Mouse (Mus musculus) kidney, adult 18-20 months (tissue): Measurements from ENCODE around the gene Mapk11.

Source experiments
- DNase-seq: peaks from one replicate; pipeline ENCODE4 v3.0.0; 2021

The Mapk11 gene

GRCm38 (mm10) chr15:89149271-89150040 lies at the start of gene Mapk11:
Mapk11 (minus strand) TSS chr15:89149628.
- peak; percentile 41 for DNase-seq

- no peak for DNase-seq
Observed at GRCm38 (mm10) chr15:89197056-89197455, 47.6 kb upstream of the Mapk11 start.

GRCm38 (mm10) chr15:89196313-89196706 lies 46.9 kb upstream of the Mapk11 start, which contains the start of gene Dennd6b:
Dennd6b (minus strand) TSS chr15:89196496.
- peak; percentile 97 for DNase-seq

DNA sequence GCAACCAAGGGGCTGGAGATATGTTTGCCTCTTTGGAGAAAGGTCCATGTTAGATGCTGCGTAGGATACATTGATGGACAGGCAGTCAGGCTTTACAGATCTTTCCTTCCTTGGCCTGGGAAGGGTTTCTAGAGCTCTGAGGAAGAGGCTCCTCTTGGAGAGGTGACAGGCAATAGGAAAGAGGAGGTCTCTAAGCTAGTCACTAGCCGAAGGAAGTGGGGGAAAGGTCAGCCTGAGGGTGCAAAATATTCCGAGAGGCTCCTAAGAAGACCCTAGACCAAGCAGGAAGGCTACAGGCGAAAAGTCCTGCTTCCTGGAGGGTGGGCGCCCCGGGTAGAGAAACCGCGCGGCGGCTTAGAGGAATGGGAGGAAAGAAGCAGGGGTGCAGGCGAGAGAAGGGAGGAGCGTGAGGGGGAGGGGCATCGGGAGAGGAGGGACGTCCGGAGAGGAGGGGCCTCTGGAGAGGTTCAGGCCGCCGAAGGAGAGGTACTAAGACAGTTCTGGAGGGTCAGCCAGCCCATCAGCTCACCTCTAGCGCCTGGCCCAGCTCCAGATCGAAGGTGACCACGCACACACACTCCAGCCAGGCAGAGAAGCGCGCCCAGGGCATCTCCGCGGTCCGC lies 46.4 kb upstream of the Mapk11 start:
- DNase-seq: peak; percentile 94

GRCm38 (mm10) chr15:89195261-89195681 lies 45.8 kb upstream of the Mapk11 start:
- no peak for DNase-seq

DNA sequence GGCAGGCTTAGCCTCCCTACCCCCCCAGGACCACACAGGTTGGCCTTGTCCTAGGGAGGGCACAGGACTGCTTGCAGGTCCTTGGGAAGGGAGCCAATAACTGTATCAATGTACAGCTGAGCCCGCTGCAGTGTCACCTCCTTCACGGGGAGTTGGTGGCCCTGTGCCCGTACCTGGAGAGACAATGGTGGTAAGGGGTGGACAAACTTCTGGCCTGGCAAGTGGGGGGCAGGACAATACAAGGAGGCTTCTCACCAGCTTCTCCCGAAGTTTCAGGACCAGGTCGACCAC lies 35.5 kb upstream of the Mapk11 start:
- DNase-seq: no peak

DNA sequence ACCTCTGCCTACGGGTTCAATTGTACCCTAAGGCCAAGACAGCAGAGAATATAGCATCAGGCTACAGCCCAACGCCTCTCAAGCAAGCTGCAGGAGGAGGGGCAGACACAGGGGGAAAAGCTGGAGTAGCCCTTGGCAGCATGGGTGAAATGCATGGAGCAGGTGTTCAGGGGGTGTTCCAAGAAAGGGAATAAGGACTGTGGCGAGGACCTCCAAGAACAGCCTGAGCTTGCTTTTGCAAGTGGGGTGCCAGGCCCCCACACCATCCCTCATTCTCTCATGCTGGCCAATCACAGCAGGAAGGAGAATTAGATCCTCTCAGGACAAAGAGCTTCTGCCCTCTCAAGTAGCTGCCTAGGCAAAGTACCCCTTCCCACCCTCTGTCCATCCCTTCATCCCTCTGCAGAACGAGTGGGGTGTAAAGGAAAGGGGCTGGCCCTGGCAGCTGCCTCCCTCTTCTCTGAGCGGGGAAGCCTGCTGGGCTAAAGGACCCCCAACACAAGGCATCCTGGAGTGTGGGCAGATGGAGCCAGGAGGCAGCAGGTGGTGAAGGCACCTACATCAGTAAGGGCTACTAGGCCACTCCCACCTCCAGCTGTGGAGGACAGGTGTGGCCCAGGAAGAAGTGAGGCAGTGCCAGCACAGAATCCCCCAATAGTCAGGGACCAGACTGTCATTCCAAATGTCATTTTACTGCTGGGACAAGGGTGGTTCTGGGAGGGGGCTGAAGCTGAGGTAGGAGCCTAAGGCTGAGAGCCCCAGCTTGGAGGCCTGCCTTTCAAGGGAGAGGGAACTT lies 34.9 kb upstream of the Mapk11 start:
- no peak for DNase-seq

DNA sequence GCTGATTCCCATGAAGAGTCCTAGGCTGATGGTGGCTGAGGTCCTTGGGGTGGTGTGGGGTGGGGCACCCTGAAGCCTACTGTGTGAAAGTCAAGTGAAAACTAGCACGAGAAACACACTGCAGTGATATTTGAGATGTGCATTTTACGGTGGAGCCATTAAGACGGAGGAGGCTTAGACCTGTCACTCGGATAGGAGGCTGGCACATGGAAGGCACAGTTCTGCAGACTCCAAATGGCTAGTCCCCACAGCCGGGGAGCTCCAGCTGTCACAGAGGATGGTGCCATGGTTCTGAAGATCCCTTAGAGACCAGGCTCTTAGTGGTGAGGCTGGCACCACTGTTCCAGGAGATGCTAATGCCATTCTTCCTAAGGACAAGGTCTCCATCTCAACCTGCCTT lies 33.4 kb upstream of the Mapk11 start:
- no peak for DNase-seq

DNA sequence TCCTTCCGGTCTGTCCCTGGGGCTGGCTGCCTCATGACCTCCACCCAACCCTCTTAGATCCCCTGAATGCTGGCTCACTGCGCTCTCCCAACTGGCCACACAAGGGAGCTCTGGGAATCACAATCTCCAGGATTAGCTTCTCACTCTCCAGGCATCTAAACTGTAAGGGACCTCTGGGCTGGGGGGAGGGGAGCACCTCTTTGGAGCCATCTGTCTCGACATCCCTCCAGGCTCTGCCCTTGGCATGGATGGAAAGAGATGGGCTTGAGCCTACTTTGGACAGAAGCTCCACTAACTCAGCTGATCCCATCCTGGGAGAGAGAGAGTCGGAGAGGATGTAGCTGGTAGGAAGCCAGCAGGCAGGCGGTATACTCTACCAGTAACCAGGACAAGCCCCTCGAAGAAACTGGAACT lies 32.9 kb upstream of the Mapk11 start:
- peak; percentile 50 for DNase-seq

DNA sequence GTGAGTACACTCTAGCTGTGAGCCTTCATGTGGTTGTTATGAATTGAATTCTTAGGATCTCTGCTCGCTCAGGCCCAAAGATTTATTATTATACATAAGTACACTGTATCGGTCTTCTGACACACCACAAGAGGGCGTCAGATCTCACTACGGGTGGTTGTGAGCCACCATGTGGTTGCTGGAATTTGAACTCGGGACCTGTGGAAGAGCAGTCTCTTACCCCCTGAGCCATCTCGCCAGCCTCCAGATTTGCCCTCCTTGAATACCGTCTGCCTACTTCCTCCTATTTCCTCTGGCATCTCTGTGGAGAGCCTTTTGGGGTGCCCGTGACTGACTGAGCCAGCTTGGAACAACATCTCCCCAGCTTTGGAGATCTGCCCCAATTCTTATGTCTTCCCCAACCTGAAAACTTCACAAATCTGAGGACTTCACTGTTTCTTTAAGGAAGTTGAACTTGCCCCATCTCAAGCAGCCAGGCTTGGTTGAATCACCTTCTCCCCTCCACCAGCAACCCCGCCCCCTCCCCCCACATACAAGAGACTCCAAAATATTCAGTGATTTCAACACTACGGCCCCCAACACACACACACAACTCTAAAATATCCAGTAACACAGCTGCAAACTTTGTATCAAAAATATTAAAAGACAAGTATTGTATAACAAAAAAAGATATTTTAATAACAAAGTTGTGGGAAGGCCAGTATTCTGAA lies 32.3 kb upstream of the Mapk11 start:
- no peak for DNase-seq

DNA sequence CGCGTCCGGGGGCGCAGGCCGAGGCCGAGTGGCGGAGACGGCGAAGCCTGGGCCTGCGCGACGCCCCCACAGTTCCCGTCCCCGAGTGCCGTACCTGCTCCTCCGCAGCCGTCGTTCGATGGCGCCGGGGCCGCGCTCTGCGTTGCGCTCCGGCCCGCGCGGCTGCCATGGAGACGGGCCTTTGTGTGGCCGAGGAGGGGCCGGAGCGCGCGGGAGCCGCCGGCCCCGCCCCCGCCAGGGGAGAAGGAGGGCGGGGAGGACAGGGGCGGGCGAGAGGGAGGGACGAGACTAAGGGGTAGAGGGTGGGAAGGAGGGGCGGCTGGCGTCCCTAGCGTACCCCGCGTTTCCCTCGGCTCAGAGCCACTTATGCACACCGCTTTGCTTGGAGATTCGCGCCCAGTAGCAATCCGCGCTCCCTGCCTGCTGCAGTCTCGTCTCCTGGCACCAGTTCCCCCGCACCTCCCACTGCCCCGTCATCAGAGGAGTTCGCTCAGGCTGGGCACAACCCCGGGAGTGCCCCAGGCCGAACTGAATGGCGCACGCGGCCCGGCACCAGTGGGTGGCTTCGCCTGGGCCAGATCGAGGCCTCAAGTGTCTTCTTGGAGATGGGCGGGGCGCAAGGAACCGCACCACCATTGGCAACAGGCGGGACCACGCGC lies 31.3 kb upstream of the Mapk11 start, which contains the start of gene Plxnb2:
Plxnb2 (minus strand) TSS at position 218 of the 659 bp plus-strand sequence.
- peak; percentile 87 for DNase-seq

DNA sequence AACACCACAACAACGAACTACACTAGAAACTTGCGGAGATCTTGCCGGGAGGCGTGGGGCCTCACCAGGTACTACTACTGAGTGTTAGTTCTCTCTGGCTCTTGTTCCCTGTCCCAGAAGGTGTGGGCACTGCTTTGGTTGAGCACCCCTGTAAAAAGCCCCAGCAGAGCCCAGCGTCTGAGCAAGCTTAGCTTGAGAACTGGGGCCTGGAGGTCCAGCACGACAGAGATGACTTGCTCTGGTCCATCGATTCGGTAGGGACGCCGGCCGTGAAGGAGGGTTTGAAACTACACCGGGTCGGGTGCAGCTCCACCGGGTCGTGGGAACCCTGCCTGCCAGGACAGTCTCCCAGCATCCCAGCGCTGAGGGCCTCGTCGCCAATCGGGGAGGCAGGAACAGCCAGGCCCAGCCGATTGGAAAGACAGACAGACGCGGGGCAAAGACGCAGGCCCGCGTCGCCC lies 30.7 kb upstream of the Mapk11 start:
- peak; percentile 66 for DNase-seq

DNA sequence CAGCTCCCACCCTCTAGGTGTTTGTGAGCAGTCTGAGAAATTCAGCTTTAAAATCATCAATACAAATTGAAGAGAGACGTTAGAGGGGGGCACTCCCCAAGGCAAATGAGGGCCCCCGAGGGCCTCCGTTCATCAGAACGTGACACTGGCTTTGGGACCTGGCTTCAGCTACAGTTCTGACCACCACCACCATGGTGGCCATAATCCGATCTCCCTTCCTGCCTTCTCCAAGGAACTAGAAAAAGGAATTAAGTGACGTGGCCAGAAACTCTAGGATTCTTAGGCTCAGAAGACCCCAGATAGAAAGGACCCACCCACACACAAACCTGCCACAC lies 30.2 kb upstream of the Mapk11 start:
- no peak for DNase-seq

DNA sequence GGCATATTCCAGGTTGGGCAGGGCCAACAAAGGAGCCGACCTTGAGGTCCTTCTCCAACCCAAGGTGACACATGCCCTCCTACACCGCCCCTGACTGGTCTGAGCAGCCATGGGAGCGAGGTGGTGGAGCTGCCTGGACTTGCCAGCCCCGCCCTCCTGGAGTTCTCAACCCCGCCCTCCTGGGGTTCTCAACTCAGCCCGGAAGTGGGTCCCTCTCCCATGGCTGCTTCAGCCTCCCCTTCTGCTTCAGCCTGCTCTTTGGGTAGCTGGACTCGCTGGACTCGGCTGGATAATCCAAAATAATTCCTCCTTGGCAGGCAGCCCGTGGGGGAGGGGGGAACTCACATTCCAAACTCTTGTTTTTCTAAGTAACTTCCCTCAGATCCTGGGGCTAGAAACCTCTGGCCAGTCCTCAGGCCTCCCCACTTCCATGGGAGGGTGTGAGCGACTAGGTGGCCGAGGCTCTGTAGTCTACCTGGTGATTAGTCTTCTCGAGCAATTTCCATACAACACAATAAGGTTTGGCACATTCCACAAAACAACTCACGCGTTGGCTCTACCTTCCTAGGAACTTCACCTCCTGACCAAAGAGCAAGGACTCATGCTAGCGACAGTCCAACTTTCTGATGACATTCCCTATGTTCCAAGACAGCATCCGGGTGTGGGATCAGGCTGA lies 29.7 kb upstream of the Mapk11 start:
- peak; percentile 87 for DNase-seq

DNA sequence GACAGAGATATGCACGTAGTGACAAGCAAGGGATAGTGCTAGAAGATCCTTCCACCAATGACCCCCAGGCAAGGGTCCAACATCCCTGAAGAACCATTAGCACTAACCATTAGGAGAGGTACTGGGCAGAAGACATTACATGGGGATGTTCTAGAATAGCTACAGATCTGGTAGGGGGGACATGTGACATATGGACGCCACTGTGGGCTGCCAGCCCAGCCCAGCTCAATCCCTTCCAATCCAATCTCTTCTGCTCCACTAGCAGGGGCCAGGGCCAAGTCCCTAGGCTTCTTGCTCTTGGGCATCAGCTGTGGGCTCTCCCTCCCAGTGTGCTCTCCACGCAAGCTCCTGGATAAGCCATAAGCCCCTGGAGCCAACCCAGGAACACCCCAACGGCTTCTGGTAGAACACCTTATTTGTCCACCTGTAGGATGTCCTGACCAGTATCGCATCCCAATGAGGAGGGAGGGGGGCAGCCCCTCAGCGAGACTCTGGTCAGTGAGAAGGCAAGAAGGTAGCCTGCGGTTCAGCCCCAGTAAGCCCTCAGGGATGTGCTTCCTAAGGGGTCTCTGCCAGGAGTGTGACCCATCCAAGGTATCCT lies 28.9 kb upstream of the Mapk11 start:
- DNase-seq: no peak

DNA sequence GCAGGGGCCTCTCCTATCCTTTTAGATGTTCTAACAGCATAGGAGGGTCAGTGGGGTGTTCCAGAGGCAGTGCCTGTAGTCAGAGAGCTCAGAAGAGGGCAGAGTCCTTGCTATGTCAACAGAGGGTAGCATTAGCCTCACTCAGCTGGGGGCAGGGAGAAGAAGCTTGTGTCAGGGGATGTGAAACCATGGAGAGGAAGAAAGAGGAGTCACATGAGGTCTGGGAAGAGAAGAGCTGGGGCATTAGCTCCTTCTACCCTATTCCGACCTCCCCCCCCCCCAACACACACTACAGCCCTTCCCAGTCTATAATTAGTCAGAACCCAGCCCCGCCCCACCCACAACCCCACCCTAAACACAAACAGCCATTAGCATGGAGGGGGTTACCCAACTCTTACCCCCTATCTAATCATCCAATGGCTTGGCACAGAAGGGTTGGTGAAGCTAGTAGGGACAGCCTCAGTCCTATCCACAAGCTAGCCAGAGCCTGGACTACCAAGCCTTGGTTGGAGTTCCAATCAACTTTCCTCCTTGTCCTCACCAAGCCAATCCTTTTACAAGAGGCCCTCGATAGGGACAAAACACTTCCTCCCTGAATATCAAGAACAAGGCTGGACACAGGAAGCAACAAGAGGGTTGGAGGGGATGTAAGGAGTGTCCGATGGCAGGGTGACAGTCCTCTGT lies 28.3 kb upstream of the Mapk11 start:
- no peak for DNase-seq

DNA sequence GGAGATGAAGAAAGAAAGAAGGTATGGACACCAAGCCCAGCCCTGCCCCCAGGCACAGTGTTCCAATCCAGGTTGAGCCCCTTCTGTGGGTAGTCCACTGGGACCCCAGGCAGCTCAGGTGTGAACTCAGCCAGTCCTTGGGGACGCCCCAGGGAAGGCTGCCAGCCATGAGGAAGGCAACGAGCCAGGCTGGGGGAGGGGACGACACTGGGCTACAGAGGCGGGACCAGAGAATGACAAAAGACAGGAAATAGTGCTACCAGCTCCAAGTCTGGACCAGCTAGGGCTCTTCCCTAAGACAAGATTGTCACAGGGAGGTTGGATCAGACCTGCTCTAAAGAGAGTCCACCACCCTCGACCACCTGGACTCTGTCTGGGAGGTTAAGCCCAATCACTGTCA lies 27.7 kb upstream of the Mapk11 start:
- DNase-seq: peak; percentile 96

DNA sequence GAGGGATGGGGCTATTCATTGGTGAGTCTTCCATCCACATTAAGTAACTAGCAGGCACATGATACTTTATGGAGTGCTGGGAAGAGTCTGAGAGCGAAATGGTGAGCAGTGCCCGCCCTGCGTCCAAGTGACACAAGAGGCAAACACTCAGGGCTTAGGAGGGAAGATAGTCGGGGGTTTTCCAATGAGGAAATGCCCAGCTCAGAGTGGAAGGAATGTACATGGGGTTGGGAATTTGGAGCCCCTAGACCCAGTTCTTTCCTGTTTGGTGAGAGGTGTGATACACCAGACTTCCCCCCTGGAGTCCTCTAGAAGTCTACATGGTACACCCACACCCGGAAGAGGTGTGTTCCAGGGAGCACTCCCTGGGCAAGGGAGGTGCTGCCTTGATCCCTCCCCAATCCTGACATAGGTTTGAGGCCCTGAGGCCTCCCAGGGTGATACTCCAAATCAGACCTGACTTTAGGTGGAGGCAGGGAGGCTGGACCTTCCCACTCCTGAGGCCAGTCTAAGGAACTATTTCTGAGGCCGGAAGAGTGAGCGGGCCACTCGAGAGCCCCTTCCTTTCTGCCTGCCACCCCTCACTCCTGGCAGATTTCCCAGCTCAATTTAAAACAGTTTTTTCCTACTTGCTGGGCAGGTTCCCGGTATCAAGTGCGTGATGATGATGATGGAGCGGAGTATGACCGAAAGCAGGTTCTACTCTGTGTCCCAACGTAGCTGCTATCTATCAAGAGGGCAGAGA lies 26.2 kb upstream of the Mapk11 start:
- DNase-seq: no peak

DNA sequence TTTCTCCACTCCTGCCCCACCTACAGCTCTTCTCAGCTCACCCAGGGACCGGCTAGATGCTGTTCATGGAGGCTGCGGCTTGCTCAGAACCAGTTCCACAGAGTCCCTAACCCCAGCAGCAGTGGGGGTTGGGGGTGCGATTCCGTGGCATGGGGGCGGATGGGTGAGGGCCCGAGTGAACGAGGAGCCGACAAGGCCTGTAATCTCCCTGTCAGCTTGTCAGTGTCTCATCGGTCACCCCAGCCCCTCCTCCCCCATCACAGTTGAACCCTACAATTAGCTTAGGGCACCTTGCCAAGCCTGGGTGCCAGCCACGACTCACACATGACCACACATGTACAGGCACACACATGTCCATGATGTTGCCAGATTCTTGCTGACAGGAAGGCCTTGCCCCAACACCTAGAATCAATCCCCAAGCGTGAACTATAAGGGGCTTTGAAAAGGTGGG lies 25.5 kb upstream of the Mapk11 start:
- DNase-seq: peak; percentile 57

- peak; percentile 88 for DNase-seq
Observed at GRCm38 (mm10) chr15:89173906-89174214, 24.4 kb upstream of the Mapk11 start.
